Mouse (Mus musculus) kidney, embryonic 15.5 days (tissue): ENCODE measurements around the gene Vamp8. TPM values are rescaled to one million over a fixed set of nuclear protein-coding genes. Genes with fewer than 3 reads are reported as not detected.

ENCODE experiments used
- ATAC-seq: fragments of 200-750 bp; cut with Nextera tagmentation; replicated peaks from 2 replicates; pipeline ENCODE4 v1.8.0; 2017; ENCODE audit warnings: moderate TSS enrichment; ENCODE audit not compliant: low FRiP score
- H3K27ac ChIP-seq: fragments of 300-500 bp; sonication (generic); 2 replicates; pipeline ENCODE4 v1.5.1; 2015; ENCODE audit warnings: mild to moderate bottlenecking, inconsistent platforms
- H3K27me3 ChIP-seq: fragments of 300-500 bp; sonication (generic); 2 replicates; pipeline ENCODE4 v1.6.1; 2015; ENCODE audit warnings: inconsistent platforms
- H3K36me3 ChIP-seq: fragments of 300-500 bp; sonication (generic); 2 replicates; pipeline ENCODE4 v1.6.1; 2015; ENCODE audit warnings: inconsistent platforms
- H3K4me1 ChIP-seq: fragments of 300-500 bp; sonication (generic); 2 replicates; pipeline ENCODE4 v1.6.1; 2015; ENCODE audit warnings: inconsistent platforms
- H3K4me2 ChIP-seq: fragments of 300-500 bp; sonication (generic); 2 replicates; pipeline ENCODE4 v1.6.1; 2015; ENCODE audit warnings: moderate library complexity, mild to moderate bottlenecking, inconsistent platforms
- H3K4me3 ChIP-seq: fragments of 300-500 bp; sonication (generic); replicated peaks from 2 replicates; pipeline ENCODE4 v1.5.1; 2015; ENCODE audit warnings: mild to moderate bottlenecking, inconsistent platforms
- H3K9ac ChIP-seq: fragments of 300-500 bp; sonication (generic); 2 replicates; pipeline ENCODE4 v1.6.1; 2015; ENCODE audit warnings: mild to moderate bottlenecking, inconsistent platforms
- H3K9me3 ChIP-seq: fragments of 300-500 bp; sonication (generic); replicated peaks from 2 replicates; pipeline ENCODE4 v1.6.1; 2016; ENCODE audit warnings: inconsistent platforms
- WGBS: fragments of 180-500 bp; shearing (Covaris S2); methylation state at CpG from one replicate; pipeline ENCODE4 v1.1.7; 2015; ENCODE audit warnings: mixed read lengths; 5-methylcytosine and 5-hydroxymethylcytosine counted together
- polyA plus RNA-seq: library from polyadenylated mRNA; unstranded; fragments of >200 nt; fragmentation: Nextera tagmentation; extraction: Ambion mirVana; gene quantifications from 2 replicates; pipeline ENCODE4 v1.2.1, GENCODE M21; 2015

Vamp8 gene
- polyA plus RNA-seq, result 146 and 150 TPM in 2 replicates

GRCm38 (mm10) chr6:72389941-72390771 is at the start of gene Vamp8:
Vamp8 (minus strand) TSS chr6:72390703.
- H3K4me2 ChIP-seq, result peak within 1 kb of the TSS; percentile 65
- no peaks in the 10 kb centered on the region for H3K9me3 ChIP-seq
- no peaks in the 10 kb centered on the region for H3K27me3 ChIP-seq
- H3K9ac ChIP-seq, result peak within 1 kb of the TSS; percentile 67
- peak; percentile 82 for ATAC-seq
- H3K4me1 ChIP-seq, result peaks cover 43% of the 10 kb centered on the region
- peaks cover 23% of the 10 kb centered on the region for H3K36me3 ChIP-seq
- H3K4me3 ChIP-seq, result peak within 1 kb of the TSS; percentile 51
- WGBS, result under 1% methylated on average over 33 of the region's 33 CpGs
- peak within 1 kb of the TSS; percentile 96 for H3K27ac ChIP-seq

DNA sequence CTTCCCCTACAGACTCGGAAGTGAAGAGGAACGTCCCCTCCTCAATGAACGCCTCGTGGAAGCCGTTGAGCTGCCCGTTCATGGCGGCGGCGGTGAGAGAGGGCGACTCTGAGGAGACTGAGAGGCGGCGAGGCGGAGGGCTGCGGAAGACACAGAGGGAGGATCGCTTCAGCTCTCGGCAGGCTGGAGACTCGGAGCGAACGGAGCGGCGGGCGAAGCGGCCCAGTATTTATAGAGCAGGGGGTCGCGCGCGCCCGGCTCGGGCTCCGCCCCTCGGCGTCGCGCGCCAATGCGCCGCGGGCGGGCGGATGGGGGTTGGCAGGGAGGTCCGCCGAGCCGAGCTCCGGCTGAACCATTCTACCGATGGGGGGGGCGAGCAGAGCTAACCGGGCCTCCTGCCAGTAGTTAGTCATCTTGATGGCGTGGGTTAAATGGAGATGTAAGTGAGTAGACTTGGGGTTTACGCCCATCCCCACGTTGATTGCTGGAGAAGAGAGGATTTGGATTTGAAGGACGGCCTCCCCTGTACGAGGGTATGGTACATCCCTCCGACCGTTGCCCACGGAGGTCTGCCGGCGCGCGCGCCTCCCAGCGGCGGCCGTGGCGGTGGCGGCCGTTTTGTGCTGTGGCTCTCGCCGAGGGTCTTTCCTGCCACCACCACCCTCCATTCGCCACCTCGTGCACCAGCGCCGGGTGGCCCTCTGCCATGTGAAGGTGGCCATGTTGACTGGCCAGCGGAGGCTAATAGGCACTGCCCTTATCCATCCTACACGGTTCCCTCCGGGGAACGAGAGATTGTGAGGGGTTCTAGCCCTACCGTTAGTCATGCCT is 49.1 kb upstream of the Vamp8 start, which contains the start of gene Mat2a:
Gene Mat2a, minus strand, starts transcription at position 204 of the 831 bp plus-strand sequence.
- Histone ChIP-seq H3K9ac (peak within 1 kb of the TSS; percentile 88), H3K4me3 (peak within 1 kb of the TSS; percentile 62), H3K4me2 (peak within 1 kb of the TSS; percentile 78), H3K27me3 (no peaks in the 10 kb centered on the region), H3K9me3 (no peaks in the 10 kb centered on the region), H3K36me3 (peaks cover 30% of the 10 kb centered on the region), H3K27ac (peak within 1 kb of the TSS; percentile 94), H3K4me1 (peaks cover 35% of the 10 kb centered on the region)
- peak; percentile 90 for ATAC-seq
- WGBS, result under 1% methylated on average over 74 of the region's 77 CpGs

DNA sequence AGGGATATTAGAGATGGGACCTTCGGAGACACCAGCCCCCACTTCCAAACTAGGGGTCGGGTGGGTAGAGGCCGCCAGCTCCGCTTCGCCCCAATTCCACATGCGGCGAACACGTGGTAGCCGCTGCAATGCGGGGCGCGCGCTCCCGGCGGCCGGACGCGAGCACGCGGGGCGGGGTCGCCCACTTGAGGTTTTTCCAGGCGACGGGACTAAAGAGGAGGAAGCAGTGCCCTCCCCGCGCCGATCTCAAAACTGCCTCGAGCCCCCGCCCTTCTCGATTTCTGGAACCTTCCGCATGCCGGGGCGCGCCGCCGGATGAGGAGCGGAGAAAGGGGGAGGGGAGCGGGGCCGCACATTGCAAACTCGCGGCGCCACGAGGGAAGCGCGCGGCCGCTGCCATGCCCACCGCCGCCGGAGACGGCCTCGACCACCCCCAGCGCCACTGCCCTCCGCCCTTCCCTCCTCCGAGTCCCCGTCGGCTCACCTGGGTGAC is 48.4 kb upstream of the Vamp8 start:
- H3K9ac ChIP-seq, result peak overlapping the region; percentile 88
- WGBS, result under 1% methylated on average over 51 of the region's 57 CpGs
- H3K36me3 ChIP-seq, result peaks cover 36% of the 10 kb centered on the region
- no peaks in the 10 kb centered on the region for H3K27me3 ChIP-seq
- peak; percentile 53 for ATAC-seq
- peak overlapping the region; percentile 94 for H3K27ac ChIP-seq
- H3K9me3 ChIP-seq, result no peaks in the 10 kb centered on the region
- peak overlapping the region; percentile 78 for H3K4me2 ChIP-seq
- H3K4me1 ChIP-seq, result peaks cover 35% of the 10 kb centered on the region
- H3K4me3 ChIP-seq, result peak overlapping the region; percentile 62

DNA sequence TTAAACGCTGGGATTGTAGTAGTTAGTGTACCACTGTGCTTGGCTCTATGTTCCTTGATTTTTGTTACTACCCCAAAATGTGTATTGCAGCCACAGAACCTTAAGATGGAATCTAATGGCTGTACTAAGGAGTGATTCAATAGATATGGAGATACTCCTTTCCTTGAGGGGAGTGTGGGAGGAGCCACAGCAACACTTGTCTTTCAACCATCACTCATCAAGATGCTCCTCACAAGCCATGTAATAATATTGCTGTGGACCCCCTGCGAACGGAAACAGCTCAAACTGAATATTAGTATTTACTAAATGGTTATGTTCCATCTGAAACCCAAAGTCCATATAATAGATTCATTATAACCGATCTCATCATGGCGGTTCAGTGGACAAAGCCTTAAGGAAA is 47.7 kb upstream of the Vamp8 start:
- Histone ChIP-seq H3K27me3 (no peaks in the 10 kb centered on the region), H3K36me3 (peaks cover 43% of the 10 kb centered on the region), H3K9me3 (no peaks in the 10 kb centered on the region), H3K4me2 (peak overlapping the region; percentile 78), H3K4me1 (peaks cover 35% of the 10 kb centered on the region), H3K4me3 (peak overlapping the region; percentile 62), H3K9ac (peak overlapping the region; percentile 88), H3K27ac (peak overlapping the region; percentile 94; the same call in 1 of the 2 replicates)
- 1% methylated on average over 5 of the region's 5 CpGs for WGBS
- ATAC-seq, result no peak

- WGBS, result 80% methylated on average over 2 of the region's 2 CpGs
- Histone ChIP-seq H3K9ac (no peak overlapping the region), H3K27me3 (no peaks in the 10 kb centered on the region), H3K4me1 (peaks cover 12% of the 10 kb centered on the region; the same call in 1 of the 2 replicates), H3K4me3 (no peak overlapping the region), H3K27ac (peak overlapping the region; percentile 46; the same call in 1 of the 2 replicates), H3K36me3 (peaks cover 97% of the 10 kb centered on the region), H3K9me3 (no peaks in the 10 kb centered on the region), H3K4me2 (no peak overlapping the region)
- ATAC-seq, result no peak
Measured at GRCm38 (mm10) chr6:72432153-72432552, 41.6 kb upstream of the Vamp8 start.

GRCm38 (mm10) chr6:72430989-72431921 is 40.8 kb upstream of the Vamp8 start:
- ATAC-seq, result 0 out of 2 replicates have a peak, but pooled peaks have one; percentile 37
- no peaks in the 10 kb centered on the region for H3K9me3 ChIP-seq
- no peak overlapping the region for H3K4me2 ChIP-seq
- H3K27ac ChIP-seq, result peak overlapping the region; percentile 32; the same call in 1 of the 2 replicates
- peaks cover 97% of the 10 kb centered on the region for H3K36me3 ChIP-seq
- WGBS, result 38% methylated on average over 5 of the region's 5 CpGs
- no peak overlapping the region for H3K4me3 ChIP-seq
- H3K9ac ChIP-seq, result no peak overlapping the region
- H3K4me1 ChIP-seq, result 0 out of 2 replicates have a peak, but pooled peaks cover 3% of the 10 kb centered on the region
- no peaks in the 10 kb centered on the region for H3K27me3 ChIP-seq

DNA sequence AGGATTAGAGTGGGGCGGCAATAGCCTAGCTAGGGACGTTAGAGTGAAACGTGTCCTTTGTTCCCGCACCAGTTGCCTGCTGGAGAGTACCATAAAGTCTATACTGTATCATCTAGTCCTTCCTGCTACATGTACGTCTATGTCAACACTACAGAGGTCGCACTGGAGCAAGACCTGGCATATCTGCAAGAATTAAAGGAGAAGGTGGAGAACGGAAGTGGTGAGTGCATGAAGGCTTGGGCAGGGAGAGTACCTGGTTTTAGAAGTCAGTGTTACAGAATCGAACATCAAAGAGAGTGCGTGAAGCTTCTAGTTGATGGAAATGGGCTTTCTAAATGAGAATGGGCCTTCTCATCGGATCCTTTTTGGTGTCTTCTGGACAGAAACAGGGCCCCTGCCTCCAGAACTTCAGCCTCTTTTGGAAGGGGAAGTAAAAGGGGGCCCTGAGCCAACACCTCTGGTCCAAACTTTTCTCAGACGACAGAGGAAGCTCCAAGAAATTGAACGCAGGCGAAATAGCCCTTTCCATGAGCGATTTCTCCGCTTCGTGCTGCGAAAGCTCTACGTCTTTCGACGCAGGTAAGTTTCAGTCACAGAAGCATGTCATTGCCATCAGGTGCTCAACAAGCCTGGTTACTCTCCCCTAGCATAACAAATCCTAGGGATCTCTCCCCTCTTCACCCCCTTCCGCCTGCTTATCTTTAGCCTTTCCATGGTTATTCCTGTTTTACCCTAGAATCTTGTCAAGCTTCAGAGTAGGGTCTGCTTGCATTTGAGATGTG is 38.7 kb upstream of the Vamp8 start:
- Histone ChIP-seq H3K9ac (no peak overlapping the region), H3K4me1 (no peaks in the 10 kb centered on the region), H3K4me3 (no peak overlapping the region), H3K4me2 (no peak overlapping the region), H3K27me3 (no peaks in the 10 kb centered on the region), H3K36me3 (peaks cover 97% of the 10 kb centered on the region), H3K9me3 (no peaks in the 10 kb centered on the region), H3K27ac (no peak overlapping the region)
- 81% methylated on average over 21 of the region's 21 CpGs for WGBS
- no peak for ATAC-seq

DNA sequence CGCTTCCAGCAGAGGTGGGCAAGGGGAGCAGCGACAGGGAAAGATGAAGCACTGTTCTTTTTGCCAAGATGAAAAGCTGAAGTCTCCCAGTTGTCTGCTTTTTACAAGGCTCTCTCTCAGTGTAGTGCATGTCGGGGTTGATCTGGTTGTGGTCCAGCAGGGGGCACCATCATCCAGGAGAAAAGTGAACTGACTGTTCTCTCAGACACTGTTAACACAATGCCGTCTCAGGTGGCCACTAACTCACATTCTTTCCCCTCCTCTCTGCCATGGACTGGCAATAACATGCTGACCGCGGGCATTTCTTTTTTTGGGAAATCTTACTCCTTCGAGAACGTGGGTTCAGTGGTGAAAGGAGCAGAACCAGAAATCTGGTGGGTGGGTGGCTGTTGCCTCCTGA is 37.5 kb upstream of the Vamp8 start:
- peaks cover 98% of the 10 kb centered on the region for H3K36me3 ChIP-seq

DNA sequence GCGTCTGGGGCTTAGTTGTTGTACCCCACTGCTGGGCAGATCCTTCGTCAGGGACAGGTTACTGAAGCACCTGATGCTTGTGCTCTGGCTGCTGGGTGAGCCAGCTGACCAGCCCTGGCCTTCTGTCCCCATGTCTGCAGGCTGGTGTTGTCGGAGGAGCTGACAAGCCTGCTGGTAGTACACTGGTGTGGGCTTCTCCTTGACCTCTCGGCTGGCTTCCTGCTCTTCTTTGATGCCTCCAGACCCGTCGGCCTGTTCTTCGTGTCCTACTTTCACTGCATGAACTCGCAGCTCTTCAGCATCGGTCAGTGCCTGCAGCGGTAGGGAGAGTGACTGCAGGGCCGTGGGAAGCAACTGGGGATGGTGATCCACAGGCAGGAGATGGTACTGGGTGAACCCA is 35.1 kb upstream of the Vamp8 start:
- no peak for ATAC-seq
- WGBS, result 91% methylated on average over 11 of the region's 11 CpGs
- no peak overlapping the region for H3K4me2 ChIP-seq
- H3K36me3 ChIP-seq, result peaks cover 98% of the 10 kb centered on the region
- no peaks in the 10 kb centered on the region for H3K4me1 ChIP-seq
- H3K27ac ChIP-seq, result no peak overlapping the region
- H3K9ac ChIP-seq, result no peak overlapping the region
- no peak overlapping the region for H3K4me3 ChIP-seq
- H3K9me3 ChIP-seq, result no peaks in the 10 kb centered on the region
- H3K27me3 ChIP-seq, result no peaks in the 10 kb centered on the region

More for the DNA sequence above, 37.5 kb upstream of the Vamp8 start:
- Histone ChIP-seq H3K9me3 (no peaks in the 10 kb centered on the region), H3K9ac (no peak overlapping the region), H3K4me2 (no peak overlapping the region), H3K27me3 (no peaks in the 10 kb centered on the region), H3K4me1 (no peaks in the 10 kb centered on the region), H3K4me3 (no peak overlapping the region), H3K27ac (no peak overlapping the region)
- WGBS, result 27% methylated on average over 8 of the region's 8 CpGs
- peak; percentile 69; the same call in 1 of the 2 replicates for ATAC-seq

GRCm38 (mm10) chr6:72420901-72421300 is 30.4 kb upstream of the Vamp8 start:
- Histone ChIP-seq H3K9ac (no peak overlapping the region), H3K9me3 (no peaks in the 10 kb centered on the region), H3K4me2 (no peak overlapping the region), H3K36me3 (peaks cover 97% of the 10 kb centered on the region), H3K27ac (no peak overlapping the region), H3K27me3 (no peaks in the 10 kb centered on the region), H3K4me3 (no peak overlapping the region), H3K4me1 (peaks cover 3% of the 10 kb centered on the region; the same call in 1 of the 2 replicates)
- 92% methylated on average over 10 of the region's 10 CpGs for WGBS
- no peak for ATAC-seq
